Mouse (Mus musculus) frontal cortex, adult 2 months (tissue): ENCODE results near the gene Nfkbib. TPM values are rescaled to one million over a fixed set of nuclear protein-coding genes. Genes with fewer than 3 reads are reported as not detected.

ENCODE experiments used
- DNase-seq, 2 experiments: peaks; one replicate each; pipeline ENCODE4 v3.0.0; 2022; ENCODE audit warnings: low spot score in 1 of 2; ENCODE audit errors: extremely low spot score in 1 of 2
- polyA plus RNA-seq: library from polyadenylated mRNA; depleted of rRNA; stranded (reverse); fragments of >200 nt; gene quantifications from 2 replicates; pipeline ENCODE4 v1.2.3, GENCODE M21; 2012; rRNA removed

Nfkbib gene
- polyA plus RNA-seq, 1 experiment, result 30.1 TPM

GRCm38 (mm10) chr7:28720753-28721537 is 46.4 kb downstream of the Nfkbib start:
- DNase-seq, result no peak

- DNase-seq, result no peak
Observed at GRCm38 (mm10) chr7:28719650-28720049, 47.7 kb downstream of the Nfkbib start.

- DNase-seq, result no peak
Observed at GRCm38 (mm10) chr7:28719159-28719558, 48.2 kb downstream of the Nfkbib start.

GRCm38 (mm10) chr7:28717726-28718125 is 49.6 kb downstream of the Nfkbib start:
- DNase-seq, result no peak

GRCm38 (mm10) chr7:28716590-28717281 is 50.6 kb downstream of the Nfkbib start, which contains the start of gene Fbxo17:
Gene Fbxo17, plus strand, starts transcription at chr7:28716804.
- DNase-seq, result no peak

GRCm38 (mm10) chr7:28715598-28715997 is 51.7 kb downstream of the Nfkbib start:
- no peak for DNase-seq

GRCm38 (mm10) chr7:28714667-28715066 is 52.6 kb downstream of the Nfkbib start:
- DNase-seq, result peak; percentile 30 to 68

- DNase-seq, result no peak
Observed at GRCm38 (mm10) chr7:28710962-28711361, 56.4 kb downstream of the Nfkbib start.

- no peak for DNase-seq
Observed at GRCm38 (mm10) chr7:28709454-28709853, 57.9 kb downstream of the Nfkbib start.

Other genes with a start within 250 kb of the Nfkbib start
- gene Ifnl3, start 244.7 kb downstream of the Nfkbib start, polyA plus RNA-seq, result not detected in 2 replicates
- gene Sycn, start 226.6 kb downstream of the Nfkbib start, polyA plus RNA-seq, result 0.40 TPM in 1 of 2 replicates, not detected in the other
- gene Nccrp1, start 220.3 kb downstream of the Nfkbib start, polyA plus RNA-seq, result 1.1 and 2.1 TPM in 2 replicates
- gene Samd4b, start 169.4 kb downstream of the Nfkbib start, polyA plus RNA-seq, result 62.4 and 66.9 TPM in 2 replicates
- 8.7 and 8.8 TPM in 2 replicates for gene Pak4, start 169.3 kb downstream of the Nfkbib start, polyA plus RNA-seq
- 1.2 and 3.9 TPM in 2 replicates for gene Acp7, start 136.2 kb downstream of the Nfkbib start, polyA plus RNA-seq
- gene Fbxo27, start 74.7 kb downstream of the Nfkbib start, polyA plus RNA-seq, result 28.9 and 35.7 TPM in 2 replicates
- gene Fbxo17, start 50.7 kb downstream of the Nfkbib start, polyA plus RNA-seq, result 3.4 and 4.3 TPM in 2 replicates
- 92.4 and 109 TPM in 2 replicates for gene Mrps12, start 25.7 kb downstream of the Nfkbib start, polyA plus RNA-seq
- 15.4 and 18.0 TPM in 2 replicates for gene Sars2, start 25.5 kb downstream of the Nfkbib start, polyA plus RNA-seq
- 2.2 TPM in 2 replicates for gene Ccer2, start 11.3 kb downstream of the Nfkbib start, polyA plus RNA-seq
- 206 and 223 TPM in 2 replicates for gene Sirt2, start 777 bp downstream of the Nfkbib start, polyA plus RNA-seq
- gene Rinl, start 21.5 kb upstream of the Nfkbib start, polyA plus RNA-seq, result 1.7 and 2.4 TPM in 2 replicates
- 391 and 418 TPM in 2 replicates for gene Hnrnpl, start 41.0 kb upstream of the Nfkbib start, polyA plus RNA-seq
- 93.7 and 106 TPM in 2 replicates for gene Ech1, start 57.7 kb upstream of the Nfkbib start, polyA plus RNA-seq
- 10.7 and 13.4 TPM in 2 replicates for gene Lgals4, start 66.3 kb upstream of the Nfkbib start, polyA plus RNA-seq
- gene Lgals7, start 96.3 kb upstream of the Nfkbib start, polyA plus RNA-seq, result 0.70 and 0.80 TPM in 2 replicates
- 0.71 and 1.00 TPM in 2 replicates for gene Capn12, start 113.9 kb upstream of the Nfkbib start, polyA plus RNA-seq
- 214 and 220 TPM in 2 replicates for gene Actn4, start 194.8 kb upstream of the Nfkbib start, polyA plus RNA-seq
- 311 and 352 TPM in 2 replicates for gene Eif3k, start 214.4 kb upstream of the Nfkbib start, polyA plus RNA-seq
- gene Map4k1, start 214.5 kb upstream of the Nfkbib start, polyA plus RNA-seq, result 3.1 and 3.8 TPM in 2 replicates